Mouse (Mus musculus) gastrocnemius, postnatal 36 days (tissue): ENCODE measurements around the gene Otp. TPM values are rescaled to one million over a fixed set of nuclear protein-coding genes. Genes with fewer than 3 reads are reported as not detected.

ENCODE experiments used
- DNase-seq, 2 experiments: peaks; one replicate each; pipeline ENCODE4 v3.0.0; 2022
- intact Hi-C: fragments of 180-260 bp; cut with DNase I; formaldehyde crosslinking; loops from one replicate; pipeline ENCODE4 v1.15.1; 2025
- total RNA-seq, 2 experiments: library from RNA; stranded (reverse); gene quantifications; 2 replicates each; pipeline ENCODE4 v1.2.3; 2021

The Otp gene
- total RNA-seq, 2 experiments from 2014 or later, result not detected

DNA sequence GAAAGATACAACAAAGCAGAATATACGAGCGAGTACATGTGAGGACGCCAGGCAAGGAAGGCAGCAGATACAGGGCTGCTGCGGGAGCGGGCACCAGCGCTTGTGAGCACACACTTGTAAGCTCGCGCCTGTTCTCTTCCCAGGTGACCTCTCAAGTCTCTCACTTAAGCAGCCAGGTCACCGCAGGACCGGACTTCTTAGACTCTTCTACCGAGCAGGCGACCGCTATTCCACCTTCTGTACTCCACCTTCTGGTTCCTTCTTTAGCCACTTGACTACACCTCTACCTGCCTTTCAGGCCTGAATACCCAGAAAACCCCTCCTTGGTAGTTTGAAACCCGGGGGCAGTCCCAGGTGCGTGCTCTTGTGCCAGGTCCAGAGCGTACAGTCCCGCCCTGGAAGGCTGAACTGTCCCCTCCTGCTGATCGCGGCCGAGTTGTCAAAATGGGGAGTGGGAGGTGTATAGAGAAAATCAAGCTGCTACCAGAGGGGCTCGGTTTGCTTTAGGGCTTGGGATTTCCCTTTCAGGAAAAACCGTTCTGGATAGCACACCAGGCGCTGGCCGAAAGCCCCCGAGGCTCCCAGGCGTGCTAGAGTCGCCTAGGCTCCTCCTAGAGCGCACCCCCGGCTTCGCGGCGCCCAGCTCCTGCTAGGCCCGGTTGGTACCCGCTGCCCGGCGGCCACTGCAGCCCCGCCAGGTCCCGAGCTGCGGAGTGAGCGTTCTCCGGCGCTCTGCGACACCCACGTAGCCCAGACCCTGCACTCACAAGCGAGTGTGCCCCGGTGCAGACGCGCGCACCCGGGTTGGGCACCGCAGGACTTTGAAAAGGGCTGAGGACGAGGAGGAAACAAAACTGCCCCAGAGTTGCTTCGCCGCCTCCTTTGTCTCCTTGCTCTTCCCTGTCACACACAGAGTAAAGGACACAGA, 2.0 kb upstream of the Otp start:
- no peak for DNase-seq
- intact Hi-C loops, result no loop called here

DNA sequence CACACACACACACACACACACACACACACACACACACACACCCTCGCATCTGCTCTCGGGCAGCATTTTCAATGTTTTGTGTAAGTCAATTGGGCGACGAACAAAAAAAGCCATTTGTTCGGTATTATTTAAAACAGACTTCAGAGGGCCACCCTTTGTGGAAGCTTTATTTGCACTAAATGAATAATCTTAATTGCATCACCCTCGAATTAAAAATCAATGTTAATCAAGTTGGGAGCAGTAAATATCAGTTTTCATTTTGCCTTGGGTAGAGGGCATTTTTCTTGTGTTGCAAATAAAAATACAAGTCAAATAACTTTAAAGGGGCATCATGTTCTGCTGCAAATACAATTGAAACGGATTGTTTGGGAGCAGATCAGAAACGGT, 1.4 kb upstream of the Otp start:
- DNase-seq, result no peak
- intact Hi-C loops, result no loop called here

GRCm38 (mm10) chr13:94874656-94875395, 576 bp upstream of the Otp start:
- intact Hi-C loops, result no loop called here
- no peak for DNase-seq

DNA sequence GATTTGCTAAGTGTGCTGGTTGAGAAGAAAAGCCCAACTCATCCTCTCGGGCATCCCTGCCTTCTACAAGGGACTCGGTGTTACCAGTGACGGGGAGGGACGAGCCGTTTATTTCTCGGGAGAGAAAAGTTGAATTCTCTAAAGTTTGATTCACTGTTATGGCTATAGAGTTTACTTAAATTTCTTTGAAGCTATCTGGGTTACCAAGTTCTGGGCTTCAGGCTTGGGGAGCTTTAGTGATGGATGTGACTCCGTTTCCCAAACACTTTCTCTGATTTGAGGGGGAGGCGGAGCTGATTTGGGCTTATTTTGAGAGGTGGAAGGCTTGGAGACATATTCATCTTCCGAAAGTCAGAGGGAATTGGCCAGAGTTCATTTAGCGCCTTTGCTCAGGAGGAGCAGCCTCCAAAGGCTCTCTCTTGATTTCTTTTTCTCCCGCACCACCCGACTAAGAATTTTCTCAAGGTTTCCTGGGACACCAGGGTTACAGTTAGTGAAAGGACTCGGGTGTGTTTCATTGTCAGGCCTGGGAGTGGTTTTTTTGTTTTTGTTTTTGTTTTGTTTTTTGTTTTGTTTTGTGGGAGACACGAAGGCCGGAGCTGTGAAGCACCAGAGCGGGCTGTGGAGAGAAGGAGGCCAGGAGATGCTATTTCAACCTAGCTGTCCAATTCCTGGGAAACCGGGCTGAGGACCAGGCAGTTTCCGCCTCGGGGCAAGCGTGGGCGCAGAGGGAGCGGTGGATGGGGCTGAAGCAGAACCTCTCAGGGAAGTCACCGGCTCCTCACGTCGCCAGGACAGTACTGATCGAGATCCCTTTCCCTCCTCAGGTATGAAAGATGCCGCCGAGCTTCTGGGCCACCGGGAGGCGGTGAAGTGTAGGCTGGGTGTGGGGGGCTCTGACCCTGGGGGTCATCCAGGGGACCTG, 1.1 kb downstream of the Otp start:
- intact Hi-C loops, result no loop called here
- no peak for DNase-seq

DNA sequence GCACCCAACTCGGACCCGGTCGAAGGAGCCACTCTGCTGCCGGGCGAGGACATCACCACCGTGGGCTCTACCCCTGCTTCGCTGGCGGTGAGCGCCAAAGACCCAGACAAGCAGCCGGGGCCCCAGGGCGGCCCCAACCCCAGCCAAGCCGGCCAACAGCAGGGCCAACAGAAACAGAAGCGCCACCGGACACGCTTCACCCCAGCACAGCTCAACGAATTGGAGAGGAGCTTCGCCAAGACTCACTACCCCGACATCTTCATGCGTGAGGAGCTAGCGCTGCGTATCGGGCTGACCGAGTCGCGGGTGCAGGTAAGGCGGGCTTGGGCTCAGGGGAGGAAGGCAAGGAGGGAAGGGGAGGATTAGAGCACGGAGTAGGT, 1.8 kb downstream of the Otp start:
- intact Hi-C loops, result no loop called here

GRCm38 (mm10) chr13:94877991-94878745, 2.8 kb downstream of the Otp start:
- DNase-seq, result no peak
- intact Hi-C loops, result no loop called here

More for the DNA sequence above, 1.8 kb downstream of the Otp start:
- DNase-seq, result no peak

GRCm38 (mm10) chr13:94881201-94881600, 5.8 kb downstream of the Otp start:
- DNase-seq, result no peak
- intact Hi-C loops, result no loop called here

GRCm38 (mm10) chr13:94882221-94882620, 6.8 kb downstream of the Otp start:
- DNase-seq, result no peak
- intact Hi-C loops, result no loop called here

GRCm38 (mm10) chr13:94882711-94883145, 7.3 kb downstream of the Otp start:
- intact Hi-C loops, result no loop called here

DNA sequence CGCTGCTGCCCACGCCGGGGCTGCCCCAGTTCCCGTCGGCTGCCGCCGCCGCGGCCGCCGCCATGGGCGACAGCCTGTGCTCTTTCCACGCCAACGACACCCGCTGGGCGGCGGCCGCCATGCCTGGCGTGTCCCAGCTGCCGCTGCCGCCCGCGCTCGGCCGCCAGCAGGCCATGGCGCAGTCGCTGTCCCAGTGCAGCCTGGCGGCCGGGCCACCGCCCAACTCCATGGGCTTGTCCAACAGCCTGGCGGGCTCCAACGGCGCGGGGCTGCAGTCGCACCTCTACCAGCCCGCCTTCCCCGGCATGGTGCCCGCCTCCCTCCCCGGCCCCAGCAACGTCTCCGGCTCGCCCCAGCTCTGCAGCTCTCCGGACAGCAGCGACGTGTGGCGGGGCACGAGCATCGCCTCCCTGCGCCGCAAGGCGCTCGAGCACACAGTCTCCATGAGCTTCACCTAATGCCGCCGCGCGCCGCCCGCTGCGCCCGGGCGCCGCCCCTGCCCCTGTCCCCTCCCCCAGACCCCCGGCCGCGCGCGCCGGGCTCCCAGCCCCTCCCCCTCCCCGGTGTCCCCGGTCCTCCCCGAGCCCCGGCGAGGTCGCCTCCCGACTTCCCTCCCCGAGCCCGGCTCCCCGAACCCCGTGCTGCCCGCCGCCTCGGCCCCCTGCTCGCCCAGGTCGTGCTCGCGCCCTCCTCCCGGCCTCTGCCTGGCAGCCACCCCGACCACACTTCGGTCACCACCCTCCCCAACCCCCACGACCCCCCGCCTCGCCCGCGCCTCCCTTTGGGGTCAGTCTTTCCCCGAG, 8.0 kb downstream of the Otp start:
- DNase-seq, result no peak
- intact Hi-C loops, result no loop called here

More at GRCm38 (mm10) chr13:94882711-94883145, 7.3 kb downstream of the Otp start:
- no peak for DNase-seq

- DNase-seq, result no peak
Observed at GRCm38 (mm10) chr13:94883966-94884960, 8.9 kb downstream of the Otp start.

DNA sequence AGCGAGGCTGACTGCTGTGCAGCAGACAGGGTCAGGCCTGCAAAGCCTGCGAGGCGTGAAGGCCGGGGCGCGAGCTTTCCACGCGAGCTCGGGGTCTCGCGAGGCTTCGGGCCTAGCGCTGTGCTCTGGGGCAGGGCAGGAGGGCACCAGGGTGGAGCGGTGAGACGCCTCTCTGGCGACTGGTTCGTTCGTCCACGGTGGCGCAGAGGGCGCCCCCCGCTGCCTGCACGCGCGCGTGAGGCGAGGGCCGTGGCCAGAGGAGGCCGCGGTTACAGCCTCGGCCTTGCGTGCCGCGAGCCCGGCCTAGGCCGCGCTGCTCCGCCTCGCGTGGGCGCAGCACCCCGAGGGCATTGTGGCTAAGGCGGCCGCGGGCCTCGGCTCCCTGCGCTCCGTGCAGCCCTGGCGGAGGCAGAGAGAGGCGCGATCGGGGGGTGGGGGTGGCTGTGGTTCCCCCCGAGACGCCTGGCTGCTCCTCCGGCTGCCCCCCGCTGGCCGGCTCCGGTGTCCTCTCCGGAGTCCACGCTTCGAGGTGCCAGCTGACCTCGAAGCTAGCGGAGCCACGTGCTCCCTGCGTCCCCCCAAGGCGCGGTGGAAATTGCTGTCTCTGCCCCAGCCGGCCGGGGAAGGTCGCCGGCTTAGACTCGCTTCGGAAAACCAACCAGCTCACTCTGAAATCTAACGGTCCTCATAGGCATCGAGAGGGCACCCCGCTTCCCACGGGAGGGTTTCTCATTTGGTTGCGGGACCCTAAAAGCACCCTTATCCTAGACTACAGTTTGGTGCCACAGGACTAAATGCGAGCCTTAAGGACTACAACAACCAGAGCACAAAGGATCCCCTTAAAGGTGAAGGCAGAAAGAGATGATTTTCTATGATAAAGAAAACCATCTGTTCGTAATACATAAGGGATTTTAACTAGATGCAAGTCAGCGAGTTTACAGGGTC, 10.2 kb downstream of the Otp start:
- no peak for DNase-seq
- intact Hi-C loops, result no loop called here

More at GRCm38 (mm10) chr13:94883966-94884960, 8.9 kb downstream of the Otp start:
- intact Hi-C loops, result no loop called here

DNA sequence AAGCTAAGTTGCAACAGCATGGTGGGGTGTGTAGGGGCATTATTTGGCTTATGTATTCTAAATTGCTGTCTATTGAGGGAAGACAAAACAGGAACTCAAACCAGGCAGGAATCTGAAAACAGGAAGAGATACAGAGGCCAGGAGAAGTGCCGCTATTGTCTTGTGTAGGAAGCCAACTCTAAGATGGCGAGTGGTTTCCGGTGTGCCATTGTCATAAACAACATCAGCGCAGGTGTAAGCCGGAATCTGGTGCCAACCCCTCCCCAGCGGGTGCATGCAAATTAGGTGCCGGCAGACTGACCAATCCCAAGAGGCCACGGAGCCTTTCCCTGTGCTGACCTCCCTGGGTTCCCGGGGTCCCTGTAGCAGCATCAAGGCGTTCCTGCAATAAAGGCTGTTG, 32.4 kb downstream of the Otp start:
- DNase-seq, result no peak
- intact Hi-C loops, result no loop called here

DNA sequence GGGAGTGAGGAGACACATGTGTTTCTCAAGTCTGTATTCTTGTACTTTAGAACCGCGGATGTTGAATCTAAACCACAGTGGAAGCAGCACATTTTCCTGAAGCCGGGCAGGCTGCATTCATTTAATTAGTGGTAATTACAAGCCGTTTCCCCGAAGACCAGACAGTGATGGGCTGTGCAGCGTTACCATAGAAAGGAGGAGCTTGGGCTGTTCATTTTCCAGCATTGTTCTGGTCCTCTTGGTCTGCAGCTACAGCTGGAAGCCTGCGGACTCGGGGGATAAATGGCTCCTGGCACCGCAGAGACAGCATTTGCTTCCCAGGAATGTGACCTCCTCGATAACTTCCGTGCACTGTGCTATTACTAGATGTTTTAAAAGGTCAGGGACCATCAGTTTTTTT, 37.6 kb downstream of the Otp start:
- intact Hi-C loops, result no loop called here
- no peak for DNase-seq

DNA sequence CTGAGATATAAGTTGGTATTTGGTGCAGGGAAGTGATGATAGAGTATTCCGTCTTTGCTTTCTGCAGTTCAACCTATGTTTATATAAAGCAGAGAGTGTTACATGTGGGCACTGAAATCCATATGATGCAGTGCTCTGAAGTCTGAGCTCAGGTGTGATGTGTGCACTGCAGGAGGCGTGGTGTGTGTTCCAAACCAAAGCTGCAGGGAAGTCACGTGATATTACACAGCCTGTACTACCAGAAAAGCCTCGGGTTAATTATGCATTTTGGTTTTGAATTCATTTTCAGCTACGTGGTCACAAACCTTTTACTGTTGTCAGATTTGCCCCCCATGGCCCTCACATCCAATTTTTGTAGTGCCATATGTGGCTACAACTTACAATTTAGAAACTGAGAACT, 40.3 kb downstream of the Otp start:
- no peak for DNase-seq
- intact Hi-C loops, result no loop called here

- no peak for DNase-seq
- intact Hi-C loops, result no loop called here
Observed at GRCm38 (mm10) chr13:94928086-94928485, 52.7 kb downstream of the Otp start.
